Mouse (Mus musculus) limb, embryonic 14.5 days (tissue): ENCODE results near the gene Cep112. TPM values are rescaled to one million over a fixed set of nuclear protein-coding genes. Genes with fewer than 3 reads are reported as not detected.
A peak's percentile ranks its signal among the peaks of the same experiment; 100 is the strongest.

ENCODE experiments used
- ATAC-seq: fragments of 200-750 bp; cut with Nextera tagmentation; 2 replicates; pipeline ENCODE4 v1.8.0; 2017; ENCODE audit warnings: low read depth, moderate number of reproducible peaks, moderate TSS enrichment; ENCODE audit not compliant: low FRiP score
- DNase-seq: peaks from one replicate; pipeline ENCODE4 v3.0.0-alpha.2; 2015; ENCODE audit warnings: low spot score
- H3K27ac ChIP-seq: fragments of 300-500 bp; sonication (generic); replicated peaks from 2 replicates; pipeline ENCODE4 v1.5.1; 2014; ENCODE audit warnings: low read depth, mild to moderate bottlenecking, low read length, moderate library complexity, mixed read lengths
- H3K27me3 ChIP-seq: fragments of 300-500 bp; sonication (generic); 2 replicates; pipeline ENCODE4 v1.6.1; 2014; ENCODE audit warnings: low read length, mixed read lengths; ENCODE audit not compliant: control insufficient read depth, insufficient read depth
- H3K36me3 ChIP-seq: fragments of 300-500 bp; sonication (generic); 2 replicates; pipeline ENCODE4 v1.6.1; 2014; ENCODE audit warnings: mild to moderate bottlenecking, low read length, moderate library complexity, mixed read lengths; ENCODE audit not compliant: control insufficient read depth, insufficient read depth
- H3K4me1 ChIP-seq: fragments of 300-500 bp; sonication (generic); 2 replicates; pipeline ENCODE4 v1.6.1; 2014; ENCODE audit warnings: antibody characterized with exemption, low read length, mixed read lengths; ENCODE audit not compliant: control insufficient read depth, insufficient read depth
- H3K4me2 ChIP-seq: fragments of 300-500 bp; sonication (generic); replicated peaks from 2 replicates; pipeline ENCODE4 v1.6.1; 2014; ENCODE audit warnings: low read depth, mild to moderate bottlenecking, low read length, moderate library complexity; ENCODE audit not compliant: severe bottlenecking
- H3K4me3 ChIP-seq: fragments of 300-500 bp; sonication (generic); replicated peaks from 2 replicates; pipeline ENCODE4 v1.5.1; 2014; ENCODE audit warnings: low read length
- H3K9ac ChIP-seq: fragments of 300-500 bp; sonication (generic); 2 replicates; pipeline ENCODE4 v1.6.1; 2014; ENCODE audit warnings: mild to moderate bottlenecking, low read depth, low read length, moderate library complexity; ENCODE audit not compliant: severe bottlenecking
- H3K9me3 ChIP-seq: fragments of 300-500 bp; sonication (generic); 2 replicates; pipeline ENCODE4 v1.6.1; 2016; ENCODE audit warnings: low read length; ENCODE audit not compliant: control insufficient read depth
- POLR2A ChIP-seq: fragments of 200-500 bp; IDR thresholded peaks from 2 replicates; pipeline ENCODE4 v1.8.0; 2012; ENCODE audit warnings: inconsistent platforms, mild to moderate bottlenecking, moderate library complexity, borderline replicate concordance; ENCODE audit not compliant: insufficient read depth, insufficient read length; ENCODE audit errors: extremely low read depth
- WGBS: fragments of 180-500 bp; shearing (Covaris S2); extraction: QIAGEN DNeasy Blood & Tissue Kit; methylation state at CpG from one replicate; pipeline ENCODE4 v1.1.7; 2014; 5-methylcytosine and 5-hydroxymethylcytosine counted together
- polyA plus RNA-seq, 2 experiments: library from polyadenylated mRNA; depleted of rRNA in 1 of 2; stranded (reverse) in 1 of 2; unstranded in 1 of 2; fragments of >200 nt; fragmentation: Nextera tagmentation in 1 of 2; extraction: Ambion mirVana in 1 of 2; gene quantifications; 2 replicates each; pipeline versions ENCODE4 v1.2.1 to v1.2.3; 2012 to 2014

The Cep112 gene
- polyA plus RNA-seq, 2 experiments, result 9.0 to 17.3 TPM

DNA sequence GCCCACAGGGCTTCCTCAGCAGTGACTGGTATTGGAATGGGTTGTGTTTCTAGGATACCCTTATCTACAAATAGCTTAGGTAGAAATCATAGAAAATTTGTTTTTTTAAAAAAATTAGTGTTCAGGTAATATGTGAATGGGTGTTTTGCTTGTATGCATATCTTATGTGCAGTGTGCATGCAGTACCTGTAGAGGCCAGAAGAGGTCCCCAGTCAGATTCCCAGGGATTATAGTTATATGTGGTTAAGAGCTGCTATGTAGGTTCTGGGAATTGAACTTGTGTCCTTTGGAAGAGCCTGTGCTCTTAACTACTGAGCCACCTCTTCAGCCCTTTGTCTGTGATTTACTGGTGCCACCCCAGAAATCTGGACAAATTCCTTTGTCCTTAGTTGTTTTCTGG lies 22.2 kb downstream of the Cep112 start:
- H3K4me3 ChIP-seq, result no peak overlapping the region
- H3K27me3 ChIP-seq, result no peaks in the 10 kb centered on the region
- H3K9ac ChIP-seq, result no peak overlapping the region
- H3K36me3 ChIP-seq, result no peaks in the 10 kb centered on the region
- no peaks in the 10 kb centered on the region for H3K9me3 ChIP-seq
- ATAC-seq (no peak), DNase-seq (no peak)
- no peak overlapping the region for H3K27ac ChIP-seq
- H3K4me2 ChIP-seq, result no peak overlapping the region
- H3K4me1 ChIP-seq, result no peaks in the 10 kb centered on the region
- TF ChIP-seq POLR2A, result no peak

DNA sequence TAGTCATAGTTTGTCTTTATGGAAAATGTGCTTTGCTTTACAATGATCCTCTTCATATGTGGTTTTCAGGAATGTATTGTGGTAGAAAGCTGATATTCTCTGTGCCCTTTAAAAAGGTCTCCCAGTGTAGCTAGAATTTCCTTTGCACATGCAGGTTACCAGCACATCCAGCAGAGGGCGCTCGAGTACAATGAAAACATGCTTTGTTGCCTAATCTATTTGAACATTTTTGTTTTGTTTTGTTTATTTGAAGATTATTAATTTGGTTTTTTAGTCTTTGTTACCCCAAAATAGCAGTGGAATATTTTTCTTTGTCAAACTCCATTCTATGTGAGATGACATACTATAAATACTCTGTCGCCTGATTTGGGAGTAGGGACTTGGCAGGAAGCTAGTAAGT lies 24.8 kb downstream of the Cep112 start:
- no peaks in the 10 kb centered on the region for H3K4me1 ChIP-seq
- 29% methylated on average over 3 of the region's 3 CpGs for WGBS
- H3K36me3 ChIP-seq, result 0 out of 2 replicates have a peak, but pooled peaks cover 3% of the 10 kb centered on the region
- DNase-seq, result peak; percentile 74
- no peaks in the 10 kb centered on the region for H3K27me3 ChIP-seq
- H3K27ac ChIP-seq, result no peak overlapping the region
- TF ChIP-seq POLR2A, result peak; percentile 34; the same call in 1 of the 2 replicates
- no peak; the same call in 1 of the 2 replicates for ATAC-seq
- no peak overlapping the region for H3K4me2 ChIP-seq
- H3K4me3 ChIP-seq, result no peak overlapping the region
- H3K9ac ChIP-seq, result no peak overlapping the region
- H3K9me3 ChIP-seq, result no peaks in the 10 kb centered on the region

DNA sequence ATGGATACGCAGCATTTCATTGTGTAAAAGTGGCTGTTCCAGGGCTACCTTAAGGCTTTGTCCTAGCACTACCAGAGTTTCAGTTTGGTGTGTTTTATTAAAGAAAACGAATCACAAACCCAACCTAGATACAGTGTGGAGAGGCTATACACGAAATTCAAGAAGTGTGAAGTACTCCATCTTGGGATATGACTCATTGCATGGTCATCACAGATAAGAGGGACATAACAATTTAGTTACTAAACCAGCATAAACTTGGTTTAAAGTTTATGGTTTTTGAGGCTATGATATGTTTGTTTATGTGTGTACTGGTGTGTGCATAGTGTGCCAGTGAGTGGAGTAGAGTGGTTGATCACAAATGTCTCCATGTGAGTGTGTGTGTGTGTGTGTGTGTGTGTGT lies 34.6 kb downstream of the Cep112 start:
- H3K9me3 ChIP-seq, result no peaks in the 10 kb centered on the region
- H3K4me2 ChIP-seq, result no peak overlapping the region
- peaks cover 3% of the 10 kb centered on the region; the same call in 1 of the 2 replicates for H3K36me3 ChIP-seq
- H3K4me3 ChIP-seq, result no peak overlapping the region
- DNase-seq, result no peak
- no peaks in the 10 kb centered on the region for H3K4me1 ChIP-seq
- no peak for ATAC-seq
- TF ChIP-seq POLR2A, result no peak
- H3K27ac ChIP-seq, result no peak overlapping the region
- WGBS, result 82% methylated on average over 3 of the region's 3 CpGs
- H3K27me3 ChIP-seq, result no peaks in the 10 kb centered on the region
- H3K9ac ChIP-seq, result no peak overlapping the region

GRCm38 (mm10) chr11:108464138-108464537 lies 39.1 kb downstream of the Cep112 start:
- TF ChIP-seq POLR2A, result no peak
- 75% methylated on average over 8 of the region's 8 CpGs for WGBS
- ATAC-seq, result no peak

GRCm38 (mm10) chr11:108464715-108465301 lies 39.8 kb downstream of the Cep112 start:
- ATAC-seq (no peak), DNase-seq (no peak)
- no peak for TF ChIP-seq POLR2A
- Histone ChIP-seq H3K4me1 (no peaks in the 10 kb centered on the region), H3K4me3 (no peak overlapping the region), H3K9me3 (no peaks in the 10 kb centered on the region), H3K27ac (no peak overlapping the region), H3K9ac (no peak overlapping the region), H3K27me3 (no peaks in the 10 kb centered on the region), H3K36me3 (peaks cover 3% of the 10 kb centered on the region; the same call in 1 of the 2 replicates), H3K4me2 (no peak overlapping the region)
- WGBS, result 82% methylated on average over 4 of the region's 4 CpGs

More at GRCm38 (mm10) chr11:108464138-108464537, 39.1 kb downstream of the Cep112 start:
- Histone ChIP-seq H3K36me3 (peaks cover 3% of the 10 kb centered on the region; the same call in 1 of the 2 replicates), H3K27me3 (no peaks in the 10 kb centered on the region), H3K9me3 (no peaks in the 10 kb centered on the region), H3K4me3 (no peak overlapping the region), H3K27ac (no peak overlapping the region), H3K4me1 (no peaks in the 10 kb centered on the region), H3K4me2 (no peak overlapping the region), H3K9ac (no peak overlapping the region)
- DNase-seq, result no peak

- Histone ChIP-seq H3K4me1 (no peaks in the 10 kb centered on the region), H3K27me3 (no peaks in the 10 kb centered on the region), H3K9me3 (no peaks in the 10 kb centered on the region), H3K36me3 (no peaks in the 10 kb centered on the region; the same call in 1 of the 2 replicates), H3K27ac (no peak overlapping the region), H3K4me3 (no peak overlapping the region), H3K9ac (no peak overlapping the region), H3K4me2 (no peak overlapping the region)
- ATAC-seq, result no peak
- DNase-seq, result peak; percentile 7
- WGBS, result 58% methylated on average over 7 of the region's 7 CpGs
- no peak for TF ChIP-seq POLR2A
Observed at GRCm38 (mm10) chr11:108475738-108476137, 50.7 kb downstream of the Cep112 start.
